In genomic region chr5:107289234-107289764, GRCm38 (mm10) we compare ENCODE assay signal across 8 mouse cellular contexts. TPM values are rescaled to one million over a fixed set of nuclear protein-coding genes. Genes with fewer than 3 reads are reported as not detected.
DNase-seq lines count a peak whose midpoint lies in the region; ATAC-seq lines count a peak whose summit lies in the region.

Tgfbr3 (minus strand) TSS chr5:107289629.

- peak within 1 kb of the TSS; percentile 87 for H3K4me2 ChIP-seq in hindbrain, embryonic 16.5 days (ENCODE audit: low read length)

- peak within 1 kb of the TSS; percentile 61 for H3K27ac ChIP-seq in hindbrain, embryonic 16.5 days (ENCODE audit: low read depth, low read length)

- DNase-seq in adipocyte (ENCODE audit: low spot score) = peak; percentile 90
- peak; percentile 79 to 89 for DNase-seq in cerebellum, postnatal 36 days
- peak; percentile 70 to 83 for DNase-seq in gastrocnemius, adult 8-10 months (ENCODE audit: low spot score in 2 of 2)
- peak; percentile 55 to 59 for DNase-seq in left cerebral cortex, adult 8-10 months (ENCODE audit: low spot score in 2 of 2)
- DNase-seq in right cerebral cortex, postnatal 14 days = peak; percentile 67
- peak; percentile 90 for DNase-seq in urinary bladder, postnatal 14 days (ENCODE audit: low spot score)

- H3K4me3 ChIP-seq in hindbrain, embryonic 16.5 days (ENCODE audit: low read length) = peak within 1 kb of the TSS; percentile 62

- H3K36me3 ChIP-seq in hindbrain, embryonic 16.5 days (ENCODE audit: control insufficient read depth, insufficient read depth, low read length) = no peaks in the 10 kb centered on the region

- peak; percentile 96 for ATAC-seq in hindbrain, embryonic 16.5 days
- peak; percentile 55 for ATAC-seq in megakaryocyte, adult 5-6 weeks (ENCODE audit: poor library complexity, severe bottlenecking)

- 0% methylated on average over 47 of the region's 54 CpGs for WGBS in hindbrain, embryonic 16.5 days

- H3K27me3 ChIP-seq in hindbrain, embryonic 16.5 days (replicated peaks; ENCODE audit: control insufficient read depth, insufficient read depth, low read length) = no peaks in the 10 kb centered on the region; the same call in 1 of the 2 replicates

- peaks cover 3% of the 10 kb centered on the region; the same call in 1 of the 2 replicates for H3K4me1 ChIP-seq in hindbrain, embryonic 16.5 days (ENCODE audit: control insufficient read depth, insufficient read depth, low read depth, low read length)

- H3K9ac ChIP-seq in hindbrain, embryonic 16.5 days (ENCODE audit: low read depth, low read length) = peak within 1 kb of the TSS; percentile 78

- no peaks in the 10 kb centered on the region for H3K9me3 ChIP-seq in hindbrain, embryonic 16.5 days (ENCODE audit: control insufficient read depth, low read length)

RNA-seq across cellular contexts. Expression of gene Tgfbr3, which starts in this region (rescaled TPM):
- 10 to 100 TPM; 11.7 to 20.0 (median 15.3) TPM for total RNA-seq in gastrocnemius, adult 8-10 months (2022)
- polyA plus RNA-seq in hindbrain, embryonic 16.5 days (2015; fragmentation: Nextera tagmentation; extraction: Ambion mirVana) = 5.9 and 7.4 TPM in 2 replicates
- total RNA-seq in left cerebral cortex, adult 8-10 months (2022) = 10 to 100 TPM; 14.7 to 18.7 (median 16.0) TPM
- 0.89 and 1.3 TPM in 2 replicates for total RNA-seq in megakaryocyte, adult 5-6 weeks (2015)
- 1.3 and 1.7 TPM in 2 replicates for total RNA-seq in megakaryocyte, adult 5-6 weeks (2017)

Comparison
In these comparisons a context has a peak if more than half of its experiments do, and no peak if none do; other contexts are left out.
1. Peak in every context shown above with its lines: DNase-seq, ATAC-seq, H3K4me3 ChIP-seq and H3K27ac ChIP-seq.
2. RNA of gene Tgfbr3 (total RNA-seq): 11.7 to 20.0 TPM in gastrocnemius, adult 8-10 months and 14.7 to 18.7 TPM in left cerebral cortex, adult 8-10 months; 0.89 to 1.7 TPM in megakaryocyte, adult 5-6 weeks; every median in the first group is over 4 times any median in the second.